Mouse (Mus musculus): ENCODE measurements around the gene Matn1. TPM values are rescaled to one million over a fixed set of nuclear protein-coding genes. Genes with fewer than 3 reads are reported as not detected.
A peak's percentile ranks its signal among the peaks of the same experiment; 100 is the strongest.

Gene Matn1
- polyA plus RNA-seq, 1 experiment from 2014 or later: 0.29 TPM

GRCm38 (mm10) chr4:130958812-130959211, 14.6 kb downstream of the Matn1 start:
- Histone ChIP-seq H3K27ac (ENCODE audit: low read length) (no peak overlapping the region), H3K9me3 (replicated peaks; ENCODE audit: control insufficient read depth, low read length, poor library complexity, severe bottlenecking) (no peaks in the 10 kb centered on the region), H3K4me2 (ENCODE audit: low read length) (no peak overlapping the region), H3K4me1 (ENCODE audit: control insufficient read depth, insufficient read depth, low read length) (peaks cover 3% of the 10 kb centered on the region; the same call in 1 of the 2 replicates), H3K36me3 (ENCODE audit: control insufficient read depth, insufficient read depth, low read length) (no peaks in the 10 kb centered on the region), H3K9ac (ENCODE audit: low read depth, low read length) (no peak overlapping the region), H3K4me3 (ENCODE audit: low read depth, low read length) (no peak overlapping the region), H3K27me3 (ENCODE audit: control insufficient read depth, insufficient read depth, low read depth, low read length) (no peaks in the 10 kb centered on the region; the same call in 1 of the 2 replicates)
- ATAC-seq: no peak
- WGBS: 70% methylated on average over 5 of the region's 5 CpGs

DNA sequence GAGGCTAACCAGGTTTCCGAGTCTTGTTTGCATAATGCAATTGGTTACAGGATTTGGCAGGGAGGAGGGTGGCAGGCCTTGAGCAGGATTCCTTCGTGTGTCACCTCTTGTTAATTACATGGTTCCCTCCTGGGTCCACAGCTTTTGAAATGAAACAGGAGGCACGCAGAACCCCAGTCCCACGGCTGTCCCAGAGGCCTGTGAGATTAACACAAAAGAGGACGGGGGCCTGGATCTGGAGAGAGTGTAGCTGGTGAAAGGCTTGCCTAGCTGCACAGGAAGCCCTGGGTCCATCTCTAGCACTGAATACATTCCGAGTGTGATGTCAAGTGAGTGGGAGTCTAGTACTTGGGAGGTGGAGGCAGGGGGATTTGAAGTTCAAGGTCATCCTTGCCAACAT, 15.5 kb downstream of the Matn1 start:
- Histone ChIP-seq H3K9ac (ENCODE audit: low read depth, low read length) (no peak overlapping the region), H3K9me3 (replicated peaks; ENCODE audit: control insufficient read depth, low read length, poor library complexity, severe bottlenecking) (no peaks in the 10 kb centered on the region), H3K36me3 (ENCODE audit: control insufficient read depth, insufficient read depth, low read length) (no peaks in the 10 kb centered on the region), H3K4me3 (ENCODE audit: low read depth, low read length) (no peak overlapping the region), H3K27ac (ENCODE audit: low read length) (no peak overlapping the region), H3K4me2 (ENCODE audit: low read length) (no peak overlapping the region), H3K27me3 (ENCODE audit: control insufficient read depth, insufficient read depth, low read depth, low read length) (no peaks in the 10 kb centered on the region; the same call in 1 of the 2 replicates), H3K4me1 (ENCODE audit: control insufficient read depth, insufficient read depth, low read length) (peaks cover 3% of the 10 kb centered on the region; the same call in 1 of the 2 replicates)
- WGBS: 39% methylated on average over 6 of the region's 6 CpGs
- peak; percentile 17; the same call in 1 of the 2 replicates for ATAC-seq

DNA sequence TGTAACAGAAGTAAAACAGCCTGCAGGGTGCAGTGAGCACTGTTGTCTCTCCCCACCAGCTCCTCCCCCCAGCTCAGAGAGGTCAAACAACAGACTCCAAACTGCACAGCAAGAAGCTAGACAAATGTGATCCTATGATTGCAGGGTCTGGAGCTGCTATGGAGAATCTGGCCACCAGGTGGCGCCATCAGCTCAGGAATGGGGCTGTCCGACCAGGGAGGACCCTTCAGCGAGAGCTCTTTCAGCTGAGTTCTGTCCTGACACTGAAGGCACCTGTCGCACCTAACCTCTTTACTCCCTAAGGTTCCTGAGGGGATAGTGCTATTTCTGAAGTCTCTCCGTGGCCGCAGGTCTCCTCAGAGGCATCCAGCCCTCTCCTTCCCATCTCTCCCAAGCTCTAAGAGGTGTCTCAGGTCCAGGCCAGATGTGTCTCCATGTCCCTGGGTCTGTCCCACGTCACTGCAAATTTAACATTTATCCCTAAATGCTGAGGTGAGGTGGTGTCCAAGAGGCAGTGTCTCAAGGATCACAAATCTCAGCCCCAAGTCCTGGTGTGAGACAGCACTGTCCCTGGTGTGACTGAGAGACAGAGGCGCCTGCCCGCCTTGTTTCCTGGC, 16.0 kb downstream of the Matn1 start:
- no peaks in the 10 kb centered on the region; the same call in 1 of the 2 replicates for H3K27me3 ChIP-seq (ENCODE audit: control insufficient read depth, insufficient read depth, low read depth, low read length)
- no peaks in the 10 kb centered on the region for H3K9me3 ChIP-seq (replicated peaks; ENCODE audit: control insufficient read depth, low read length, poor library complexity, severe bottlenecking)
- H3K4me2 ChIP-seq (ENCODE audit: low read length): no peak overlapping the region
- H3K4me3 ChIP-seq (ENCODE audit: low read depth, low read length): no peak overlapping the region
- peaks cover 3% of the 10 kb centered on the region; the same call in 1 of the 2 replicates for H3K4me1 ChIP-seq (ENCODE audit: control insufficient read depth, insufficient read depth, low read length)
- H3K27ac ChIP-seq (ENCODE audit: low read length): no peak overlapping the region
- WGBS: 29% methylated on average over 9 of the region's 9 CpGs
- H3K9ac ChIP-seq (ENCODE audit: low read depth, low read length): no peak overlapping the region
- no peaks in the 10 kb centered on the region for H3K36me3 ChIP-seq (ENCODE audit: control insufficient read depth, insufficient read depth, low read length)
- peak; percentile 76 for ATAC-seq

GRCm38 (mm10) chr4:130971278-130971677, 27.1 kb downstream of the Matn1 start:
- H3K4me2 ChIP-seq (ENCODE audit: low read length): no peak overlapping the region
- WGBS: 97% methylated on average over 1 of the region's 1 CpGs
- no peak for ATAC-seq
- H3K4me3 ChIP-seq (ENCODE audit: low read depth, low read length): no peak overlapping the region
- peaks cover 6% of the 10 kb centered on the region; the same call in 1 of the 2 replicates for H3K4me1 ChIP-seq (ENCODE audit: control insufficient read depth, insufficient read depth, low read length)
- no peaks in the 10 kb centered on the region for H3K9me3 ChIP-seq (replicated peaks; ENCODE audit: control insufficient read depth, low read length, poor library complexity, severe bottlenecking)
- H3K27me3 ChIP-seq (ENCODE audit: control insufficient read depth, insufficient read depth, low read depth, low read length): no peaks in the 10 kb centered on the region
- H3K9ac ChIP-seq (ENCODE audit: low read depth, low read length): no peak overlapping the region
- no peak overlapping the region; the same call in 1 of the 2 replicates for H3K27ac ChIP-seq (ENCODE audit: low read length)
- no peaks in the 10 kb centered on the region for H3K36me3 ChIP-seq (ENCODE audit: control insufficient read depth, insufficient read depth, low read length)

DNA sequence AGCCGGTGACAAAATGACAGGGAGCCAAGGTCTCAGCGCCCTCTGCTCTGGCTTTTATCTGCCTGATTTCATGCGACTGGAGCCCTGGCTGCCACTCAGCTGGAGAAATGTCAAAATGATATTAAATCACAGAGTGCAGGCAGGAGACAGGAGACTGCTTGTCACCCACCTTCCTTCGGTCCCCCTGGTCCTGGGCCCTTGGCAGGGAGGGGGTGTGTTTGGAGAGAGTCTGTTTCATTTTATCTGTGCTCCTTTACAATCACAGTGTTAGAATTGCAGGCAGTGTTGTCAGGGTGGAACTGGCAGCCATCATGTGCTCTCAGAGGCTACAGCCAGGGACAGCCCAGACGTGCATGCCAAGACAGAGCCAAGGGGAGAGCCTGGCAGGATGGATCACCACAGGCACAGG, 28.2 kb downstream of the Matn1 start:
- Histone ChIP-seq H3K9ac (ENCODE audit: low read depth, low read length) (no peak overlapping the region), H3K27me3 (ENCODE audit: control insufficient read depth, insufficient read depth, low read depth, low read length) (no peaks in the 10 kb centered on the region), H3K4me2 (ENCODE audit: low read length) (no peak overlapping the region), H3K27ac (ENCODE audit: low read length) (peak overlapping the region; percentile 60), H3K4me1 (ENCODE audit: control insufficient read depth, insufficient read depth, low read length) (peaks cover 6% of the 10 kb centered on the region; the same call in 1 of the 2 replicates), H3K4me3 (ENCODE audit: low read depth, low read length) (no peak overlapping the region), H3K9me3 (replicated peaks; ENCODE audit: control insufficient read depth, low read length, poor library complexity, severe bottlenecking) (no peaks in the 10 kb centered on the region), H3K36me3 (ENCODE audit: control insufficient read depth, insufficient read depth, low read length) (no peaks in the 10 kb centered on the region)
- ATAC-seq: peak; percentile 70
- WGBS: 55% methylated on average over 5 of the region's 5 CpGs

DNA sequence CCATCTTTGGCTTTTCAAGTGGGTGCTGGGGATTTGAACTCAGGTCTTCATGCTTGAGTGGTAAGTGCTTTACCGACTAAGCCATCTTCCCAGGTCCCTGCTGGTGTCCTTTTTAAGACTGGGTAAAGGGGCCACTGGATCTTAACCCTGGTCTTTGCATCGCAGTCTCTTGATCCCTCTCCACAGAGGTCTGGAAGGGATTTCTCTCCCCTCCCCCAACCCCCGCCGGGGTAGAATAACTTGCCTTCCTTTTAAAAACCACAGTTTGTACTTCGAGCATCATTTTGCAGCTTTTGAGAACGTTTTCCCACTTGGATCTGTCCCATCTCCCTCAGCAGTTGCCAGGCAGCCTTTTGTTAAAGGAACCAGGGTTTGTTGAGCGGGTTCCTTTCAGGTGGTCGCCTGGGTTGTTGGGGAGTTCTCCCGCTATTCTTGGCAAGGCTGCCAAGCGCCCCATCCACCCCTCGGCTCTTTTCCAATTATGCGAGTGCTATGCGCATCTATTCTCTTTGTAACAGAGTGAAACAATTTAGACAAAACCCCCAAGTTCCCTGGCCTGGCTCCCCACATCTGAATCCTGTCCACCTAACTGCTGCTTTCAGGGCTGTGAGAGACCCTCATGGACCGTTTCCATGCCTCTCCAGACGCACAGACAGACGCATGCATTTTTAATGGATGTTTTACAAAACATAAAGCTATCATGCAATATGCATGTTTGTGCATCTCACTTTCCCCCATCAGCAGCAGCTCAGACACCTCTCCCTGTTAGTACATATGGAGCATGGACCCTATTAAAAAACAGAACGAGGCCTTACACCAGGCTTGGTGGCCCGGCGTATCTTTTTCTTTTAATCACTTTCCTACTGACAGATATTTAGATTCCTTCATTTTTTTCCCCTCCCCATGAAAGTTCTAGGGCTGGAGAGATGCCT, 29.4 kb downstream of the Matn1 start:
- peak; percentile 74; the same call in 1 of the 2 replicates for ATAC-seq
- H3K27ac ChIP-seq (ENCODE audit: low read length): peak overlapping the region; percentile 64
- 29% methylated on average over 19 of the region's 19 CpGs for WGBS

GRCm38 (mm10) chr4:130978981-130979380, 34.8 kb downstream of the Matn1 start:
- Histone ChIP-seq H3K27me3 (ENCODE audit: control insufficient read depth, insufficient read depth, low read depth, low read length) (no peaks in the 10 kb centered on the region), H3K9ac (ENCODE audit: low read depth, low read length) (no peak overlapping the region), H3K36me3 (ENCODE audit: control insufficient read depth, insufficient read depth, low read length) (no peaks in the 10 kb centered on the region), H3K4me3 (ENCODE audit: low read depth, low read length) (no peak overlapping the region), H3K4me1 (ENCODE audit: control insufficient read depth, insufficient read depth, low read length) (no peaks in the 10 kb centered on the region; the same call in 1 of the 2 replicates), H3K9me3 (replicated peaks; ENCODE audit: control insufficient read depth, low read length, poor library complexity, severe bottlenecking) (no peaks in the 10 kb centered on the region), H3K4me2 (ENCODE audit: low read length) (no peak overlapping the region), H3K27ac (ENCODE audit: low read length) (no peak overlapping the region)
- ATAC-seq: no peak
- 79% methylated on average over 3 of the region's 3 CpGs for WGBS

More for the DNA sequence above, 29.4 kb downstream of the Matn1 start:
- Histone ChIP-seq H3K4me2 (ENCODE audit: low read length) (no peak overlapping the region), H3K4me1 (ENCODE audit: control insufficient read depth, insufficient read depth, low read length) (peaks cover 6% of the 10 kb centered on the region; the same call in 1 of the 2 replicates), H3K27me3 (ENCODE audit: control insufficient read depth, insufficient read depth, low read depth, low read length) (no peaks in the 10 kb centered on the region), H3K9me3 (replicated peaks; ENCODE audit: control insufficient read depth, low read length, poor library complexity, severe bottlenecking) (no peaks in the 10 kb centered on the region), H3K4me3 (ENCODE audit: low read depth, low read length) (no peak overlapping the region), H3K9ac (ENCODE audit: low read depth, low read length) (no peak overlapping the region), H3K36me3 (ENCODE audit: control insufficient read depth, insufficient read depth, low read length) (no peaks in the 10 kb centered on the region)

- no peak for ATAC-seq
- peak overlapping the region; percentile 10; the same call in 1 of the 2 replicates for H3K4me2 ChIP-seq (ENCODE audit: low read length)
- peaks cover 2% of the 10 kb centered on the region; the same call in 1 of the 2 replicates for H3K27me3 ChIP-seq (ENCODE audit: control insufficient read depth, insufficient read depth, low read depth, low read length)
- H3K4me3 ChIP-seq (ENCODE audit: low read depth, low read length): no peak overlapping the region
- H3K9me3 ChIP-seq (replicated peaks; ENCODE audit: control insufficient read depth, low read length, poor library complexity, severe bottlenecking): no peaks in the 10 kb centered on the region
- H3K36me3 ChIP-seq (ENCODE audit: control insufficient read depth, insufficient read depth, low read length): no peaks in the 10 kb centered on the region
- no peak overlapping the region for H3K9ac ChIP-seq (ENCODE audit: low read depth, low read length)
- H3K27ac ChIP-seq (ENCODE audit: low read length): peak overlapping the region; percentile 72
- peaks cover 4% of the 10 kb centered on the region; the same call in 1 of the 2 replicates for H3K4me1 ChIP-seq (ENCODE audit: control insufficient read depth, insufficient read depth, low read length)
- 24% methylated on average over 17 of the region's 17 CpGs for WGBS
Observed at GRCm38 (mm10) chr4:130984416-130985182, 40.4 kb downstream of the Matn1 start.

Data from midbrain, embryonic 16.5 days (tissue).